Mouse (Mus musculus) hindbrain, postnatal 0 days (tissue): ENCODE measurements at regions not wholly inside any gene's neighbourhood (a gene's known extent, or its start where the extent isn't known, plus 50 kb on each side); places are given as distances from the start of the nearest gene placed in this dataset.

Experiments used
- ATAC-seq: fragments of 200-750 bp; cut with Nextera tagmentation; 2 replicates; pipeline ENCODE4 v1.8.0; 2017; ENCODE audit warnings: mild to moderate bottlenecking, moderate TSS enrichment, moderate library complexity
- DNase-seq: peaks from one replicate; pipeline ENCODE4 v3.0.0-alpha.2; 2015; ENCODE audit warnings: low spot score
- H3K27ac ChIP-seq: fragments of 300-500 bp; sonication (generic); 2 replicates; pipeline ENCODE4 v1.5.1; 2014; ENCODE audit warnings: mild to moderate bottlenecking
- H3K27me3 ChIP-seq: fragments of 300-500 bp; sonication (generic); 2 replicates; pipeline ENCODE4 v1.6.1; 2014; ENCODE audit warnings: low read length, mixed read lengths; ENCODE audit not compliant: insufficient read depth
- H3K36me3 ChIP-seq: fragments of 300-500 bp; sonication (generic); 2 replicates; pipeline ENCODE4 v1.6.1; 2014; ENCODE audit warnings: low read length, mixed read lengths; ENCODE audit not compliant: insufficient read depth
- H3K4me1 ChIP-seq: fragments of 300-500 bp; sonication (generic); 2 replicates; pipeline ENCODE4 v1.6.1; 2014; ENCODE audit warnings: antibody characterized with exemption, low read length, mixed read lengths; ENCODE audit not compliant: insufficient read depth
- H3K4me2 ChIP-seq: fragments of 300-500 bp; sonication (generic); 2 replicates; pipeline ENCODE4 v1.6.1; 2014; ENCODE audit warnings: low read depth, mild to moderate bottlenecking, low read length, moderate library complexity, mixed read lengths
- H3K4me3 ChIP-seq: fragments of 300-500 bp; sonication (generic); 2 replicates; pipeline ENCODE4 v1.5.1; 2014; ENCODE audit warnings: low read length
- H3K9ac ChIP-seq: fragments of 300-500 bp; sonication (generic); replicated peaks from 2 replicates; pipeline ENCODE4 v1.6.1; 2014; ENCODE audit warnings: mild to moderate bottlenecking, low read length, moderate library complexity, mixed read lengths
- H3K9me3 ChIP-seq: fragments of 300-500 bp; sonication (generic); 2 replicates; pipeline ENCODE4 v1.6.1; 2016; ENCODE audit warnings: low read length, mixed read lengths
- CTCF ChIP-seq: IDR thresholded peaks from 2 replicates; pipeline ENCODE4 v1.5.1; 2016; ENCODE audit warnings: antibody characterized with exemption, control low read depth, low read depth
- WGBS: fragments of 180-500 bp; shearing (Covaris S2); extraction: QIAGEN DNeasy Blood & Tissue Kit; methylation state at CpG from one replicate; pipeline ENCODE4 v1.1.7; 2014; 5-methylcytosine and 5-hydroxymethylcytosine counted together

DNA sequence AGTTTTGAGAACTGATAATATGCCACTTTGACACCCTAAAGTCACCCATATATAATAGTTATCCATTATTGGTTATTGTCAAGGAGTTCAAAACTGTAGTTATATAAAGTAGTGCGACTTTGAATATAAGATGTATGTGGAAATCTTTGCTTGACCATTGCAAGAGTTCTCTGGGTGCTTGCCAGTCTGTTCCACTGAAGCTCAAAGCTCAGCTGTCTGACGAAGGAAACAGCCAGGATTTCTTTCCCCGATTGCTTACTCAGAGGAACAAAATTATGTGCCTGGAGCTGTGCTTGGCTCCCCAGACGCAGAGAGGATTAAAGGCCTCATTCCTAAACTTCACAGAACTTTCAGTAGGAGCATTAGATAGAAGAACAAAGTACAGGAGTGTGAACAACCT is 290.6 kb downstream of the Hsfy2 start:
- Histone ChIP-seq H3K4me3 (no peak overlapping the region), H3K9me3 (no peaks in the 10 kb centered on the region), H3K4me2 (no peak overlapping the region), H3K27ac (no peak overlapping the region), H3K27me3 (no peaks in the 10 kb centered on the region), H3K9ac (no peak overlapping the region), H3K4me1 (no peaks in the 10 kb centered on the region), H3K36me3 (no peaks in the 10 kb centered on the region)
- DNase-seq (no peak), ATAC-seq (no peak)
- no peak for TF ChIP-seq CTCF
- WGBS: 77% methylated on average over 4 of the region's 4 CpGs

DNA sequence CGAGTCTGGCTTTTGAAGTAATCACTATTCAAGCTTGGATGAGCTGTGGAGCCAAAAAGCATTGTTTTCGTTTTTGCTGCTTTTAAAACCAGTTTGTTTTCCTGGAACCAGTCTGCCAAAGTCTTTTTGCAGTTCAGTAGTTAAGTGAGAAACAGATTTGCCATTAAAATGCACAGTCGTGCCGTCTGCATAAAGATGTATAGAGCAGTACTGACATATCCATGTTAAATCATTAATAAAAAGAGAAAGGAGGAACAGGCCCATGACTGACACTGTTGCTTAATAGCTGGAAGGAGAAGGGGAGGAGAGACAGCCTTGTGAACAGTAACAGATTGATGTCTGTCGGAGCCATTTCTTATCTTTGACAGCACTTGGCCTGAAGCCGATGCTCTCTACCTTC is 292.3 kb downstream of the Hsfy2 start:
- Histone ChIP-seq H3K27me3 (no peaks in the 10 kb centered on the region), H3K9ac (no peak overlapping the region), H3K9me3 (no peaks in the 10 kb centered on the region), H3K36me3 (no peaks in the 10 kb centered on the region), H3K4me1 (no peaks in the 10 kb centered on the region), H3K4me2 (no peak overlapping the region), H3K4me3 (no peak overlapping the region), H3K27ac (no peak overlapping the region)
- DNase-seq (no peak), ATAC-seq (no peak)
- 46% methylated on average over 6 of the region's 6 CpGs for WGBS
- no peak for TF ChIP-seq CTCF

DNA sequence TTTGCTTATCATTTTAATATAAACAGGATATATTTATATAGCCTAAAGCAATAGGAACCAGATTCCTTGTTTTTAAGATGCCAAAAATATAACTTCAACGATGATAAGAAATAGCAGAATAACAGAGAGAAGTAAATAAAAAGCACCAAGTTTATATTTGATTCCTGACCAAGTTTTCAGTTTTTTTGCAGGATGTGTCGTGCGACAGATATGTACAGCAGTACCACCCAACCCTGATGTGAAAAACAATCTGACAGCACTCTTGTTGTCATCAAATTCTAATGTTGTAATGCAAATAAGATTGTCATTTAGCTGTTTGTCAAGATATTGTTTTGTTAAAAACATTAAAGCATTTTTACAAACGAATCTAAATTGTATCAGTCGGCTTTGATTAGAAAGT is 309.9 kb downstream of the Hsfy2 start:
- ATAC-seq (no peak), DNase-seq (no peak)
- no peaks in the 10 kb centered on the region for H3K27me3 ChIP-seq
- H3K9ac ChIP-seq: no peak overlapping the region
- no peaks in the 10 kb centered on the region for H3K4me1 ChIP-seq
- H3K4me2 ChIP-seq: no peak overlapping the region
- no peak overlapping the region for H3K4me3 ChIP-seq
- WGBS: 88% methylated on average over 5 of the region's 5 CpGs
- no peaks in the 10 kb centered on the region for H3K36me3 ChIP-seq
- no peak overlapping the region for H3K27ac ChIP-seq
- TF ChIP-seq CTCF: no peak
- no peaks in the 10 kb centered on the region for H3K9me3 ChIP-seq

DNA sequence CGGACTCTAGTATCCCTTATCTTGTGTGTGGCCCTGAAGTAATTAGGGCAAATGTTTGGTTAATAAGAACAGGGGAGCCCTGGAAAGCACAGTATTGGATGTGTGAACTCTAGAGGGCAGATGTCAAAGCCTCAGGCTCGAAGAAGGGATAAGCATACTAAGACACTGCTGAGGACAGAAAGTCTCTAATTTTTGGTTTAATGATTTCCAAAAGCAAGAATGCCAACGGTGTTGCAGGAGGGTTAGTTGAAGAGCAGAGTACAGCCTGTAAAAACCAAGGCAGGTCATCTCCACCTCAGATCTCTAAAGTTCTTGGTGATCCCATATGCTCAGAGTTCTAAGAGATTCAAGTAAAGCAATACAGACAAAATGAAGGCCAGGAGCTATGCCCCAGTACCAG is 328.6 kb downstream of the Hsfy2 start:
- no peaks in the 10 kb centered on the region for H3K9me3 ChIP-seq
- no peak overlapping the region for H3K4me2 ChIP-seq
- 87% methylated on average over 3 of the region's 3 CpGs for WGBS
- H3K36me3 ChIP-seq: no peaks in the 10 kb centered on the region
- H3K27ac ChIP-seq: no peak overlapping the region
- H3K4me1 ChIP-seq: no peaks in the 10 kb centered on the region
- H3K4me3 ChIP-seq: no peak overlapping the region
- TF ChIP-seq CTCF: no peak
- H3K27me3 ChIP-seq: no peaks in the 10 kb centered on the region
- ATAC-seq (no peak), DNase-seq (no peak)
- H3K9ac ChIP-seq: no peak overlapping the region

DNA sequence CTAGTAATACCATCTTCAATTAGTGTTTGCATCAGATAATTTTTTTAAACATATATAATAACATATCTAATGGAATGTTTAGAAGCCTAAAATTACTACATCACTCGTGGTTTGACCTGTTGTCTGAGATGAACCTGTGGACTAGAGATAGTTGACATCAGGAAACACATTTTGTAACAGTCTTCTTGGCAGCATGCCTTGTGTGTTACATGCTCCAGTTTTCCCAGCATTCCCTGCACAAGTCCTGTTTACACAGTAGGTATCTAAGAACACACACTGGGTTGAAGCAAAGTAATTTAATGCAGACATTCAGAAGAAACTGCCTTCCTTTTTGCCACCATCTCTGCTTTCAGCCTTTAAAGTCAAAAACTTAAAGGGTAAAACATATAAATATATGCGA is 342.8 kb downstream of the Hsfy2 start:
- peak; percentile 16 for DNase-seq
- no peaks in the 10 kb centered on the region for H3K9me3 ChIP-seq
- 60% methylated on average over 2 of the region's 2 CpGs for WGBS

DNA sequence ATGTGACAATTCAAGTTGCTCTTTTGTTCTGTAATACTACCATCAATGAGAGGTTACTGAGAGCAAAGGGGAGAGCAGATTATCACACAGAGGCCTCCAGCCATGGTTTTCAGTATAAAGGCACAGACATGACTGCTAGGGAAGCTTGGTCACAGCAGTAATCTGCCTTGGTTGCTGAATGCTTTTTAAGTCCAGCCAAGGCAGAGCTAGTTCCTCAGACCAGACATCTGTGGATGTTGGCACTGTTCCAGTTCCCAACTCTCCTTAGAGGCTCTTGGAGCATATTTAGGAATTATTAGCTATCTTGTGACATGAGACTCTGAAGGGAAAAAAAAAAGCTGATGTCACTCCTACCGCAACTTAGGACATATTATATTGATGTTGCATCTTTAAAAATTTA is 347.5 kb downstream of the Hsfy2 start:
- Histone ChIP-seq H3K27me3 (no peaks in the 10 kb centered on the region), H3K36me3 (no peaks in the 10 kb centered on the region), H3K9me3 (no peaks in the 10 kb centered on the region), H3K9ac (no peak overlapping the region), H3K4me2 (no peak overlapping the region), H3K27ac (no peak overlapping the region), H3K4me1 (no peaks in the 10 kb centered on the region), H3K4me3 (no peak overlapping the region)
- peak; percentile 77 for DNase-seq
- no peak for TF ChIP-seq CTCF
- ATAC-seq: peak; percentile 45; the same call in 1 of the 2 replicates
- 71% methylated on average over 1 of the region's 1 CpGs for WGBS

More for the DNA sequence above, 342.8 kb downstream of the Hsfy2 start:
- no peak for ATAC-seq
- H3K36me3 ChIP-seq: no peaks in the 10 kb centered on the region
- no peaks in the 10 kb centered on the region for H3K27me3 ChIP-seq
- no peaks in the 10 kb centered on the region for H3K4me1 ChIP-seq
- no peak for TF ChIP-seq CTCF
- H3K4me2 ChIP-seq: no peak overlapping the region
- H3K4me3 ChIP-seq: no peak overlapping the region
- H3K9ac ChIP-seq: no peak overlapping the region
- H3K27ac ChIP-seq: no peak overlapping the region

DNA sequence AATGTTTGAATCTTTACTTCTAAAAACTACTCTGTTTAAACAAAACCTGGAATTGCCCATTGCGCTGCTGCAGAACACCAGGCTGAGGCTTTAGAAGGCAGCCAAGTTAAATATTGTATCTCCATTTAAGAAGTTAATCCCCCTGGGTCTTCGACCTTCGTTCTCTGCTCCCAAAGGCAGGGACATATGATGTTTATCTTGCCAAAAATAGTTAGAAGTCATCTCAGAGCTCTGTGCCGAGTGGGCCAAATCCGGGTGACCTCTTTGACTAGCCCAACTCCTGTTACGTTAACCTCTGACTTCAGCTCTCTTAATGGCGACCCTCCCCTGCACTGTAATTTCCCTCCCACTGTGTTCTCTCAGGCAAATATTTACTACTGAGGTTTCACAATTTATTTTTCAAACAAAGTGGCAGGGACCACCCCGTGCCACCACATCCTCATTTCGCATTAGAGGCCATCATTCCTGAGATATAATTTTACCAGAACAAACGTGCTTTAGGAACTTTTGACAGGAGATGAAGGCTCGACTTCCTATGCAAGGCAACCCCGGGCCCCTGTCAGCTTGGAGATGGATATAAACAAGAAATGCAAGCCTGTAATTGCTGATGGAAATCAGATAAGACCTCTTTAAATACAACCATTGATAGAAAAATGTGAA is 350.7 kb downstream of the Hsfy2 start:
- Histone ChIP-seq H3K4me1 (no peaks in the 10 kb centered on the region), H3K4me3 (no peak overlapping the region), H3K27me3 (no peaks in the 10 kb centered on the region), H3K9ac (no peak overlapping the region), H3K4me2 (no peak overlapping the region), H3K27ac (no peak overlapping the region), H3K9me3 (no peaks in the 10 kb centered on the region), H3K36me3 (no peaks in the 10 kb centered on the region)
- WGBS: 61% methylated on average over 12 of the region's 12 CpGs
- no peak for TF ChIP-seq CTCF
- no peak for DNase-seq
- no peak for ATAC-seq
